Mouse (Mus musculus) cerebellum, adult 2 months (tissue): ENCODE results near the gene AY074887. TPM values are rescaled to one million over a fixed set of nuclear protein-coding genes. Genes with fewer than 3 reads are reported as not detected.
"Not testable (repeated sequence)": the region's sequence is repeated elsewhere in the genome, so short reads cannot be mapped to it uniquely, and the experiment has no call there.

Experiments
- DNase-seq, 2 experiments: peaks; one replicate each; pipeline ENCODE4 v3.0.0; 2021
- H3K27ac ChIP-seq: fragments of 200-500 bp; 2 replicates; pipeline ENCODE4 v1.5.1; 2012; ENCODE audit warnings: low read length, control low read depth, inconsistent platforms; ENCODE audit not compliant: insufficient read depth
- H3K27me3 ChIP-seq: fragments of 200-500 bp; 2 replicates; pipeline ENCODE4 v1.6.1; 2012; ENCODE audit warnings: inconsistent platforms, mild to moderate bottlenecking, low read length, moderate library complexity; ENCODE audit not compliant: control insufficient read depth, insufficient read depth
- H3K4me1 ChIP-seq: fragments of 200-500 bp; 2 replicates; pipeline ENCODE4 v1.6.1; 2011; ENCODE audit warnings: low read length; ENCODE audit not compliant: control insufficient read depth, insufficient read depth
- H3K4me3 ChIP-seq: fragments of 200-500 bp; replicated peaks from 2 replicates; pipeline ENCODE3; 2011; ENCODE audit warnings: mild to moderate bottlenecking, low read depth, low read length, control low read depth; ENCODE audit not compliant: insufficient read depth
- CTCF ChIP-seq: fragments of 200-500 bp; IDR thresholded peaks from 2 replicates; pipeline ENCODE4 v1.5.1; 2011; ENCODE audit warnings: low read depth, mild to moderate bottlenecking, control low read depth, low read length, moderate library complexity, borderline replicate concordance; ENCODE audit not compliant: insufficient read depth
- POLR2A ChIP-seq: fragments of 200-500 bp; IDR thresholded peaks from 2 replicates; pipeline ENCODE4 v1.6.1; 2011; ENCODE audit warnings: low read length, control low read depth, borderline replicate concordance; ENCODE audit not compliant: insufficient read depth
- WGBS: fragments of 180-500 bp; shearing (Covaris S2); methylation state at CpG from one replicate; pipeline ENCODE4 v1.1.7; 2018; 5-methylcytosine and 5-hydroxymethylcytosine counted together
- polyA plus RNA-seq: library from polyadenylated mRNA; depleted of rRNA; stranded (reverse); fragments of >200 nt; gene quantifications from 2 replicates; pipeline ENCODE4 v1.2.3, GENCODE M21; 2012

AY074887 gene
- polyA plus RNA-seq, 1 experiment = not detected

DNA sequence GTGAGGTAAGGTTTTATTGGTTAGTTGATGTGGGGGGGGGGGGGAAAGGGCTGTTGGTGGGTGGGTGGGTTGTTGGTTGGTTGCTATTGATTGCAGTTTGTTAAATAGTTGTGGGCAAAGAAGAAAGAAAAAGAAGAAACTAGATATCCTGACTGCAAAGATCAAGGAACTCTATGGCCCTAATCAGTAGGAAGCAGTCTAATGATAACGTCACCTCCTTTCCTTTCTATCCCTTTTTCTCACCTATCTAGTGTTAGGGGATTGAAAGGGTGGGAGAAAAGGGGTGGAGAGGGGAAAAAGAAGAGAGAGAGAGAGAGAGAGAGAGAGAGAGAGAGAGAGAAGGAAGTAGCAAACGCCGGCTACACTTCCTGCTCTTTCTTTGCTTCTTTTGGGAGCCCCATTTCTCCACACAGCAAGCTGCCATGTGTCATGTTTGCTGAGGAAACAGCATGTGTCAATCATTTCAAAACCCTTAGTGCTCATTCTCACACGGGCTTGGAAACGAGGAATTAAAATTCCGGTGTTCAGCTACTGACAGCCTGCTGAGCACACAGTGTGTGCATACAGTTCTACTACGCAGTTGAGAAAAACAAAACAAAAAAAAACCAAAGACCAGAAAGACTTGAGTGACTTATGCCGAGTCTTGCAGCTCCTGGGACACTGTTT is 19.3 kb upstream of the AY074887 start:
- H3K4me1 ChIP-seq = no peaks in the 10 kb centered on the region
- WGBS = 37% methylated on average over 8 of the region's 8 CpGs
- no peak overlapping the region for H3K27ac ChIP-seq
- no peaks in the 10 kb centered on the region for H3K27me3 ChIP-seq
- no peak for TF ChIP-seq CTCF
- no peak for TF ChIP-seq POLR2A
- DNase-seq = no peak
- no peak overlapping the region for H3K4me3 ChIP-seq

- no peak for DNase-seq
- H3K4me3 ChIP-seq = no peak overlapping the region
- H3K27me3 ChIP-seq = no peaks in the 10 kb centered on the region
- no peak overlapping the region for H3K27ac ChIP-seq
- TF ChIP-seq CTCF (no peak), POLR2A (no peak)
- H3K4me1 ChIP-seq = no peaks in the 10 kb centered on the region
Measured at GRCm38 (mm10) chr9:54963669-54964068, 12.9 kb upstream of the AY074887 start.

GRCm38 (mm10) chr9:54961059-54961458 is 10.3 kb upstream of the AY074887 start:
- H3K4me3 ChIP-seq = no peak overlapping the region
- TF ChIP-seq CTCF (no peak), POLR2A (no peak)
- no peaks in the 10 kb centered on the region for H3K4me1 ChIP-seq
- no peaks in the 10 kb centered on the region for H3K27me3 ChIP-seq
- WGBS = 90% methylated on average over 4 of the region's 4 CpGs
- no peak overlapping the region for H3K27ac ChIP-seq
- DNase-seq = no peak

GRCm38 (mm10) chr9:54950162-54950561 is 636 bp downstream of the AY074887 start:
- H3K4me1 ChIP-seq, DNase-seq, H3K27ac ChIP-seq, H3K27me3 ChIP-seq: not testable (repeated sequence)
- 40% methylated on average over 8 of the region's 8 CpGs for WGBS
- H3K4me3 ChIP-seq = peak overlapping the region; percentile 74

DNA sequence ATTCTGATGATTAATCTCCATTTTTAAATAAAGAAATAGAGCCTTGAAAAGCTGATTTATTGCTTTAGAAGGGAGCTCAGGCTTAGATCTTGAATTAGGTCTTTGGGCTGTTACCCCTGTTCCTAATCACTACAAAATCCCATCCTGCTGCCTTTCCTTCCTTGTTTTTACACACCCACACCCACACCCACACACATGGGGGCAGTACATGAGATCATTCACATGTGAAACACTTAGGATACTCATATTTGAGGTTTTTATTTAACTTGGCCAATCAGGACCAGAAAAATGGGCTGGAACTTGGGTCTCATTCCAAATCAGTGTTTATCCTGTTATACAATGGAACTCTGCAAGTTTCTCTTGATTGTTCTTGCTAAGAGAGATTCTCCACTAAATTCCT is 1.3 kb downstream of the AY074887 start:
- no peak overlapping the region for H3K4me3 ChIP-seq
- no peaks in the 10 kb centered on the region for H3K27me3 ChIP-seq
- no peaks in the 10 kb centered on the region; the same call in 1 of the 2 replicates for H3K4me1 ChIP-seq
- DNase-seq = no peak
- no peak overlapping the region for H3K27ac ChIP-seq
- TF ChIP-seq POLR2A (no peak), CTCF (no peak)

- no peak for DNase-seq
- Histone ChIP-seq H3K4me1 (no peaks in the 10 kb centered on the region), H3K4me3 (no peak overlapping the region), H3K27me3 (no peaks in the 10 kb centered on the region), H3K27ac (no peak overlapping the region)
- no peak for TF ChIP-seq POLR2A
- TF ChIP-seq CTCF = no peak
- WGBS = 49% methylated on average over 16 of the region's 16 CpGs
Measured at GRCm38 (mm10) chr9:54946256-54946655, 4.5 kb downstream of the AY074887 start.

- 66% methylated on average over 2 of the region's 2 CpGs for WGBS
- H3K4me1 ChIP-seq = no peaks in the 10 kb centered on the region
- no peak overlapping the region for H3K27ac ChIP-seq
- no peaks in the 10 kb centered on the region for H3K27me3 ChIP-seq
- TF ChIP-seq CTCF (no peak), POLR2A (no peak)
- DNase-seq = no peak
- no peak overlapping the region for H3K4me3 ChIP-seq
Measured at GRCm38 (mm10) chr9:54944467-54944866, 6.3 kb downstream of the AY074887 start.

GRCm38 (mm10) chr9:54942071-54942470 is 8.7 kb downstream of the AY074887 start:
- H3K27ac ChIP-seq = no peak overlapping the region
- TF ChIP-seq CTCF (no peak), POLR2A (no peak)
- whole genome bisulfite sequencing = 93% methylated on average over 4 of the region's 4 CpGs
- H3K4me1 ChIP-seq = no peaks in the 10 kb centered on the region
- no peak for DNase-seq
- no peaks in the 10 kb centered on the region for H3K27me3 ChIP-seq
- H3K4me3 ChIP-seq = no peak overlapping the region

DNA sequence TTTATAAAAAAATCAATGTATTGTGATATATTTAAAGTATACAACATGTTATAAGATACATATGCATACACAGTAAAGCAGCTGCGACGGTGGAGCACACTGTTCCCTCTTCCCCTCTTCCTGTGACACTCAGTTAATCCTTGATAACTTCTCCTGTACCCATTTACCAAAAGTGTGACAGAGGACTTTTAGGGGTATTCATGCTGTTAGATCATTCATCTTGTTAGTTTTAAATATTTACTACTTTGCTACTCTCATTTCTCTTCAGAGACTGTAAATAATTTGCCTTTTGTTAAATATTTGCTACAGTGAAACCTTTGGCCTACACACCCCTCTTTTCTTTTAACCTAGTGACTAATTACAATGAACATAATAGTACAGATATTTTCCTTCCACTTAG is 18.4 kb downstream of the AY074887 start:
- H3K4me3 ChIP-seq = no peak overlapping the region
- WGBS = 84% methylated on average over 2 of the region's 2 CpGs
- H3K27ac ChIP-seq = no peak overlapping the region
- no peak for DNase-seq
- H3K4me1 ChIP-seq = no peaks in the 10 kb centered on the region
- TF ChIP-seq CTCF (no peak), POLR2A (no peak)
- no peaks in the 10 kb centered on the region for H3K27me3 ChIP-seq
